Mouse (Mus musculus): ENCODE results near the gene Wasf2. TPM values are rescaled to one million over a fixed set of nuclear protein-coding genes. Genes with fewer than 3 reads are reported as not detected.
"Not testable (repeated sequence)": the region's sequence is repeated elsewhere in the genome, so short reads cannot be mapped to it uniquely, and the experiment has no call there.

Gene Wasf2
- total RNA-seq, 4 experiments from 2014 or later: 18.8 to 27.9 (median 27.3) TPM

DNA sequence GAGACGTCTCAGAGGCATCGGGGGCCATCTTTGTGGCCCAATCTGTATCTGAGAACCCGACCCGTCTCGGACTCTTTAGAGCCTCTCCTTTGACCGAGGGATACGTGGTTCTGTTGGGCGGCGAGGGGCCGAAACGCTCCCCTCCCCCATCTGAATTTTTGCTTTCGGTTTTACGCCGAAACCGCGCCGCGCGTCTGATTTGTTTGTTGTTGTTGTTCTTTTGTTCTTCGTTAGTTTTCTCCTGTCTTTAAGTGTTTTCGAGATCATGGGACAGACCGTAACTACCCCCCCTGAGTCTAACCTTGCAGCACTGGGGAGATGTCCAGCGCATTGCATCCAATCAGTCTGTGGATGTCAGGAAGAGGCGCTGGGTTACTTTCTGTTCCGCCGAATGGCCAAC is 33.6 kb upstream of the Wasf2 start:
- DNase-seq (ENCODE audit: low spot score in 2 of 2): not testable (repeated sequence)

- no peak for DNase-seq (ENCODE audit: low spot score in 2 of 2)
Observed at GRCm38 (mm10) chr4:133101751-133102150, 28.6 kb upstream of the Wasf2 start.

GRCm38 (mm10) chr4:133103525-133104193 is 26.6 kb upstream of the Wasf2 start:
- no peak for DNase-seq (ENCODE audit: low spot score in 2 of 2)

- no peak for DNase-seq (ENCODE audit: low spot score in 2 of 2)
Observed at GRCm38 (mm10) chr4:133104194-133104569, 26.1 kb upstream of the Wasf2 start.

- no peak for DNase-seq (ENCODE audit: low spot score in 2 of 2)
Observed at GRCm38 (mm10) chr4:133106691-133107090, 23.6 kb upstream of the Wasf2 start.

DNA sequence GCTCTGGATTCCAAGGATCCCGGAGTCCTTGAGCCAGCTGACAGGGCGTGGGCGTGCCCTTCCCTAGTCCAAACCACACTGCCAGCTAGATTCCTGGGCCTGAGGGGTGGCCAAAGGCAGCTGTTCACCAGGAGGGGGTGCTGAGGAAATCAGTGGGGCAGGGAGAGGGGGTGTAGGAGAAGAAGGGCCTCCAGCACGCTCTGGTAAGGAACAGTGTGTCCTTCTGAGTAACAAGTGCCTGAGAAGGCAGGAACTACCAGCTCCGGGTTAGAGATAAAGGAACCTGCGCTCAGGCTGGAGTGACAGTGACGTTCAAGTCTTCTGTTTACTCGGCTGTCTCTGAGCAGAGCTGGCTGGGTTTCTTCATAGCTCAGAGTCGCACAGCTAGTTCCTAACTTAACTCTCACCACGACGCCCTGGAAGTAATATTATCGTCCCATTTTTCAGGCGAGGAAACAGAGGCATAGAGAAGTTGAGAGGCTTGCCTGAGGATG is 22.5 kb upstream of the Wasf2 start:
- DNase-seq (ENCODE audit: low spot score in 2 of 2): peak; percentile 70 to 75

DNA sequence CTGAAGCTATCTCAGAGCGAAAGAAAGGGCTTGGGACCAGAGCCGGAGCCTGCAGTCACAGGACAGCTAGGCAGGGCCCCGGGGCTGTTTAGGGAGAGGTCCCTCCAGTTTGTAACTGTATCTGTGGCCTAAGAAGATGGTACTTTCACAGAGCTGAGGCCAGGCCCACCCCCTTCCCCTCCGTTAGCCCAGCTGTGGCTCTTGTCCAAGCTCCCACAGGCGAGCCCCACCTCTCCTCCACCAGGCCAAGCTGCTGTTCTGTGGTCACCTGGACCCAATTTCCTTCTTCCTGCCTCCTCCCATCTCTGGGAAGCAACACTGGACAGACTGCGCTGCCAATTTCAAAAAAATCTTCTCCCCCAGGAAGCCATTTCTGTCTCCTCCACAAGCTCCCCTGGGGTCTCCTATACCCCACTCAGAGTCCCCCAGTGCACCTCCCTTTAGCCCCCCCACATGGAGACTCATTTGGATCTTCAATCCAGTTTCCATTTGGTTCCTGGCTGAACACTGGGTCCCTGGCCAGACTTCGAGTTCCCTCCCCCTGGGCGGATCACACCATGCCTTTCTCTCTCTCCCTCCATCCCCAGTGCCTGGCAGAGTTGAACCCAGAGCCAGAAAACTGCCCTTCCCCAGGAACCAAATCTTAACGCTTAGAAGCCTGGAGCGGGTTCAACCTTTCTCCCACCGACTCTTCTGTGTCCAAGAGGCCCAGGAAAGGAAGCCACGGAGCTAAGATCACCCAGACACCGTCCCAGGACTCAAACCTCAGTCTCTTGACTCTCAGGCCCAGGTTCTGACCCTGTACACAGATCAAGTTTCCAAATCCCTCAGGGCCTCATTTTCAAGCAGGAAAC is 21.6 kb upstream of the Wasf2 start:
- no peak for DNase-seq (ENCODE audit: low spot score in 2 of 2)

DNA sequence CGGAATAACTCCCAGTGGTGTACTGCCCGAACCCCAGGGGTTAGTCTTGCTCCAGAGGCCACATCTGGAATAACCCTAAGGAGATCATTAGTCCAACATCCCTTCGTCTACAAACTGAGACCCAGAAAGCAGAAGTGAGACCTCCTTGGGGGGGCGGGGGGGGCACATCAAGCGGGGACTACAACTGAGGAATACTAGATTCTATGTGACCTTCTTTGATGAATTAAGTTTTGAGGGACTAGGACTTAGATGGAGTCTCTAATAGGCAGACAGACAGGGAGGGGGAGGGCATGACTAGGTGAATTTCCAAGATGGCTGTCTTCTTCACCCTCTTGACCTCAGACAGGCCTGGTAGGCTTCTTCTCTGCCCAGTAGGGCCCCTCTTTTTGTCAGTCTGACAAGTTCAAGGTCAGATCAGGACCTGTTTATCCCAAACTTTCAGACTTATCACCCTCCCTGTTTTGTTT is 20.9 kb upstream of the Wasf2 start:
- no peak for DNase-seq (ENCODE audit: low spot score in 2 of 2)

GRCm38 (mm10) chr4:133112175-133112838 is 18.0 kb upstream of the Wasf2 start:
- DNase-seq (ENCODE audit: low spot score in 2 of 2): no peak

DNA sequence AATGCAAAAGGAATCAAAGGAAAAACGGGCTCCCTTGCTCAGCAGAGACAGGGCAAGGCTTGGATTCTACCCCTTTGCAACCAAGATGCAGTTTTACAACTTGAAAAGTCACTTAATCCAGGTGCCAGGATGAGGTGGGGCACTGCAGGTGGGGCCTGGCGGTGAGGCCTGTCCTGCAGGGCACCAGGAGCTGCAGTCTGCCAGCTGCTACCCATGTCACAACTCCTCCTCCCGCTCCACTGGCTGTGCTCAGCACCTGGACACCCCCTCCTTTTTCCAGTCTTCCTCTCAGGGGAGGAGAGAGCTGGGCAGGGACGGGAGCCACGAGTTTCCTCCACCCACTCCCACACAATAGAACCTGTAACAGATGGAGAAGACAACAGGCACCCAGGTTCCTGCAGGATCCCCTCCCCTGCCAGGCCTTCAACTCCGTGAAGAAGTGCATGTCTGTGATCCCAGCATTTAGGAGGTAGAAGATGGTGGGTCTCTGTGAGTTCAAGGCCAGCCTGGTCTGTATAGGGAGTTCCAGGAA is 16.9 kb upstream of the Wasf2 start:
- no peak for DNase-seq (ENCODE audit: low spot score in 2 of 2)

DNA sequence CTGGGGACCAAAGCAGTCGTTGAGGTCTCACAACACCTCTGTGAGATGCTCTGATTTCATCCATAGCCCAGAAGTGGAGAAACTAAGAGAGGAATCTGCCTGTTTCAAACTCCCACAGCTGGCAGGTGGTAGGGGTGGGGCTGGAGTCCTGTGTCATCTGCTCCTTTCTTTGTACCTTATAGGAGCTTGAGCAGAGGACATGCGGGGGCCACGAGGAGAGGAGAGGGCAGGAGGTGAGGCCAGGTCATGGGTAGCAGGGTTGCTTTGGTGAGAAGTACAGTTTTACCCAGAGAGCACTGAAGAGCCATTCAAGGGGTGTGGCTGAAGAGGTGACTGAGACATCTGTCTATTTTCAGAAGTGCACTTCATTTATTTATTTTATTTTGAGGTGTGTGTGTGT is 15.5 kb upstream of the Wasf2 start:
- DNase-seq (ENCODE audit: low spot score in 2 of 2): no peak

DNA sequence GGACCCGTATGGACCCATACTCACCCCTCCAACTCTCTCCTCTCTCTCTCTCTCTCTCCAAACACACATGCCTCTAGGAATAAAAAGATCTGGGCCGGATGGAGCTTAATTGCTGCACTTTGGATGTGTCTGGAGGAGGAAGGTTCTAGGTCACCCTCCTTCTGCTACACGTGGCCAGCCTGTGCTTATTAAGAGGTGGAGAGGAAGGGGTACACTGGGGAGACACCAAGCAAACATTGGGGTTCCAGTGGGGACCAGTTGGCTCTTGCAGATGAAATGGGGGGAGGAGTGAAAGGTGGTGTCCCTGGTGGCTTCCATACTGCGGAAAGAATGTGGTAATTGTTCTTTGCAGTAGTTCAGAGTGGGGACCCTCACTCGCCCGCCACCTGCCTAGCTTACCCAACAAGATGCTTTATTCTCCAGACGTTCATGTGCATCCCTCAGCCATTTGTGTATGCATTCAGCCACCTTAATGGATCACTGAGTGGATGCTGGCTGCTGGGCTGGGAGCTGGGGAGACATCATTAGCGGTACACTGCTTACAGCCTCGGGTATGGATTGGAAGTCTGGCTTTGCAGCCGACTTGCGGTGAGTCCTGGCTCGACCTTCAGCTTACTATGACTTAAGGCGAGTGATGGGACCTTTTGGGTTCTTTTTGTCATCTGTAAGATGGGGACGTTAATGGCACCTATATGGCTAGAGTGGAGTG is 14.4 kb upstream of the Wasf2 start:
- DNase-seq (ENCODE audit: low spot score in 2 of 2): no peak

GRCm38 (mm10) chr4:133116756-133117470 is 13.4 kb upstream of the Wasf2 start:
- no peak for DNase-seq (ENCODE audit: low spot score in 2 of 2)

GRCm38 (mm10) chr4:133117556-133118411 is 12.5 kb upstream of the Wasf2 start:
- peak; percentile 71 to 79 for DNase-seq (ENCODE audit: low spot score in 2 of 2)

GRCm38 (mm10) chr4:133118775-133119375 is 11.4 kb upstream of the Wasf2 start:
- DNase-seq (ENCODE audit: low spot score in 2 of 2): no peak

- no peak for DNase-seq (ENCODE audit: low spot score in 2 of 2)
Observed at GRCm38 (mm10) chr4:133119579-133119978, 10.7 kb upstream of the Wasf2 start.

DNA sequence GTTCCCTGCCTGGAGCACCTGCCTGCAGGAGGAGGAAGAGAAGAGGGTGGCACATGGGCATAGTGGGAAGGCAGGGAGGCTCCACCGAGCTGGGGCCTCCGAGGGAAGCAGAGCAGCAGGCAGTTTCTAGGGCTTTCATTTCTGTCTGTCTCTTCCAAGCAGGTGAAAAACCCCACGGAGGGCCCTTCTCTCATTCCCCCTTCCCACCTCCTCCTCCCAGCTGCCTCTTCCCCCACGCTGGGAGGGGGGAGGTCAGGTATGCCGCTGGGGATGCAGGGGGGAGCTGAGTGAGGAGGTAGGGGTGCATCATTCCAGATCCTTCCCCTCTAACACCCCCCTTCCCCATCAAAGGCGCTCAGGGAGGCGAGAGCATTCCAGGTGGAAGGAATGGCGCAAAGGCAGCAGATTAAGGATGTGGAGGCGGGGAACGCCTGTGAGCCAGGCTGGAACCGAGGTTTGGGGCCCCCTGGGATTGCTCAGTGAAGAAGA is 9.4 kb upstream of the Wasf2 start:
- DNase-seq (ENCODE audit: low spot score in 2 of 2): no peak

DNA sequence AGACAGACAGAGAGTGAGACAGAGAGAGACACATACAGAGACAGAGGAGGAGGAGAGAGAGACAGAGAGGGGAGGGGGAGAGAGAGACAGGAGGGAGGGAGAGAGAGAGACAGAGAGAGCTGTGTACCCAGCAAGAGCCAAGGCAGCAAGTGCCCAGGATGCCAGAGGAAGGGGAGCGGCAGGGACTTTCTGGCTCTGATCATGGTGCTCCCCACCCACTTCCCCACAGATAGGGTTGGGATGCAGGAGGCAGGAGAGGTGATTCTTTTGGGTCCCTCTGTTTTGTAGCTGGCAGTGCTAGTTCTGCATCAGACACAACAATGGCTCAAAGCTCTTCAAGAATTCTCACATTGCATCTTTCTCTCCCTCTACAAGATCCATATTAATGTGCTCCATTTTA is 8.9 kb upstream of the Wasf2 start:
- DNase-seq (ENCODE audit: low spot score in 2 of 2): no peak

Measured in gastrocnemius, adult 8-10 months (tissue).